1 mouse cellular context compared by ENCODE assay signal in the genomic region with DNA sequence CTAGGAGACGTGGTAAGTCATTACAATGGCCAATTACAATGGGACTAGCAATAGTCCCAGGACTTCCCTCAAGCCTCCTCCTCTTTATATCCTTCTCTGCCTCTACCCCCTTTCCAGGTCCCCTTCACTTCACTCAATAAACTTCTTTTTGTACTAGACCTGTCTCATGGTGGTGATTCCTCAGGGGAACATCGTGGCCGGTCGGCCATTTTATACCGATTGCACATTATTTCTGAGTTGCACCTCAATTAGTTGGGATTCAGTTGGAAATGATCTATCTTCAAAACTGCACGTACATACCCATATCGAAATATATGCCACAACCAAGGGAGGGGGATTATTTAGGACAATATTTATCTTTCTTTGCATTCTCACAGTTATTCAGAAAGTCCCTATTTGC.
TF ChIP-seq lines count a peak whose summit lies in the region.

No protein-coding gene starts in this region.

TF ChIP-seq in CH12.LX, 34 proteins besides CTCF, POLR2A, EP300 and RAD21 (continued from another document):
- peak; percentile 9; the same call in 1 of the 2 replicates for TF ChIP-seq ELF1 (IDR thresholded peaks at IDR 0.05; ENCODE audit: low read depth, low read length)
- TF ChIP-seq ZC3H11A (IDR thresholded peaks at IDR 0.05; ENCODE audit: low read depth, low read length) = no peak
- no peak for TF ChIP-seq E2F4 (IDR thresholded peaks at IDR 0.05; ENCODE audit: insufficient replicate concordance, low read depth, low read length)
- peak; percentile 38; the same call in 1 of the 2 replicates for TF ChIP-seq MYC (IDR thresholded peaks at IDR 0.05; ENCODE audit: low read depth, low read length)
- no peak for TF ChIP-seq ZNF384 (IDR thresholded peaks at IDR 0.05; ENCODE audit: low read depth, low read length)
- no peak for TF ChIP-seq KAT2A (IDR thresholded peaks at IDR 0.05; ENCODE audit: insufficient replicate concordance, low read length)
- no peak for TF ChIP-seq BHLHE40 (IDR thresholded peaks at IDR 0.05; ENCODE audit: low read depth, low read length)
- TF ChIP-seq JUN (IDR thresholded peaks at IDR 0.05; ENCODE audit: insufficient read depth, low read depth, low read length) = no peak
- TF ChIP-seq TBP (conservative IDR thresholded peaks at IDR 0.05; ENCODE audit: low read depth, low read length) = 0 out of 2 replicates have a peak, but pooled peaks have one; percentile 23
- TF ChIP-seq POLR2AphosphoS2 (IDR thresholded peaks at IDR 0.05; ENCODE audit: low read depth, low read length) = no peak
- no peak for TF ChIP-seq MEF2A (IDR thresholded peaks at IDR 0.05; ENCODE audit: borderline replicate concordance, low read depth, low read length)
